Mouse (Mus musculus) forebrain, embryonic 13.5 days (tissue): ENCODE results near the gene Lgals3bp. TPM values are rescaled to one million over a fixed set of nuclear protein-coding genes. Genes with fewer than 3 reads are reported as not detected.

Experiments used
- ATAC-seq: fragments of 200-750 bp; cut with Nextera tagmentation; 2 replicates; pipeline ENCODE4 v1.8.0; 2017
- H3K27ac ChIP-seq: fragments of 300-500 bp; sonication (generic); 2 replicates; pipeline ENCODE4 v1.5.1; 2015; ENCODE audit warnings: inconsistent platforms, mild to moderate bottlenecking, moderate library complexity
- H3K27me3 ChIP-seq: fragments of 300-500 bp; sonication (generic); 2 replicates; pipeline ENCODE4 v1.6.1; 2015; ENCODE audit warnings: mild to moderate bottlenecking, inconsistent platforms
- H3K36me3 ChIP-seq: fragments of 300-500 bp; sonication (generic); 2 replicates; pipeline ENCODE4 v1.6.1; 2015; ENCODE audit warnings: mild to moderate bottlenecking, inconsistent platforms; ENCODE audit not compliant: poor library complexity, severe bottlenecking
- H3K4me1 ChIP-seq: fragments of 300-500 bp; sonication (generic); 2 replicates; pipeline ENCODE4 v1.6.1; 2015; ENCODE audit warnings: inconsistent platforms
- H3K4me2 ChIP-seq: fragments of 300-500 bp; sonication (generic); 2 replicates; pipeline ENCODE4 v1.6.1; 2015; ENCODE audit warnings: inconsistent platforms, mild to moderate bottlenecking, moderate library complexity
- H3K4me3 ChIP-seq: fragments of 300-500 bp; sonication (generic); 2 replicates; pipeline ENCODE4 v1.5.1; 2015; ENCODE audit warnings: mild to moderate bottlenecking, inconsistent platforms
- H3K9ac ChIP-seq: fragments of 300-500 bp; sonication (generic); 2 replicates; pipeline ENCODE4 v1.6.1; 2015; ENCODE audit warnings: mild to moderate bottlenecking, inconsistent platforms
- H3K9me3 ChIP-seq: fragments of 300-500 bp; sonication (generic); replicated peaks from 2 replicates; pipeline ENCODE4 v1.6.1; 2016; ENCODE audit warnings: inconsistent platforms
- whole genome bisulfite sequencing: fragments of 180-500 bp; shearing (Covaris S2); methylation state at CpG from one replicate; pipeline ENCODE4 v1.1.7; 2015; 5-methylcytosine and 5-hydroxymethylcytosine counted together
- polyA plus RNA-seq: library from polyadenylated mRNA; unstranded; fragments of >200 nt; fragmentation: Nextera tagmentation; extraction: Ambion mirVana; gene quantifications from 2 replicates; pipeline ENCODE4 v1.2.1, GENCODE M21; 2015

Gene Lgals3bp
- polyA plus RNA-seq, 1 experiment from 2014 or later = 1.3 TPM

DNA sequence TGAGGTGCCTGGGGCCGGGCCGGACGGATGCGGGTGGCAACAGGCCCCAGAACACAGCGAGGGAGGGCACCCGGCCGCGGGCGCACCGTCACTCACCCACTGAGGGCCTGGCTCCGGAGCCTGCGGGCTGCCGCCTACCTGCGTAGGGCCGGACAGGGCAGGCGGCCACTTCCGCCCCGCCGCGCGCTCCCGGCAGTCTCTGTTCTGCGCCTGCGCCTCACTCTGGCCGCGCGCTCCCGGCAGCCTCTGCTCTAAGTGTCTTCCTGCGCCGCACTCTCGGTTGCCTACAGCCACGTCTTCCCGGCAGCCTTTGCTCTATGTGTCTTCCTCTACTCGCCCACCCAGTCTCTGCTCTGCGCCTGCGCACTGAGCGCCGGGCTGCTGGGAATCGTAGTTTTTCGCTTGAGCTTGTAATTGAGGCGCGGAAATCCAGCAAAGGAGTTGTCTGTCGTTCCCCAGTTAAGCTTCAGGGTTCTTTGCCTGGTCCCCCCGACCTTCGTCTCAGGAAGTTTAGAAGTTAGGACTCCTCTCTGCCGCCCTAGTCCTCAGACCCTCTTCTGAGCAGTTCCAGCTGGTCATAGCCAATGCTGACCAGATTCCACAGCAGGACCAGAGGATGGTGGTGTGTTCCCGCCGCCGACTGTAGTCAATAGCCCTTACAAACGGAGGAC lies 17.1 kb upstream of the Lgals3bp start, which contains the start of gene Cant1:
Gene Cant1, minus strand, starts transcription at position 253 of the 671 bp plus-strand sequence.
- H3K4me3 ChIP-seq = peak within 1 kb of the TSS; percentile 78
- peak; percentile 94 for ATAC-seq
- peak within 1 kb of the TSS; percentile 51 for H3K27ac ChIP-seq
- no peaks in the 10 kb centered on the region for H3K27me3 ChIP-seq
- peak within 1 kb of the TSS; percentile 93 for H3K4me2 ChIP-seq
- H3K4me1 ChIP-seq = peaks cover 46% of the 10 kb centered on the region
- H3K9ac ChIP-seq = peak within 1 kb of the TSS; percentile 91
- H3K9me3 ChIP-seq = no peaks in the 10 kb centered on the region
- peaks cover 22% of the 10 kb centered on the region for H3K36me3 ChIP-seq
- under 1% methylated on average over 47 of the region's 50 CpGs for WGBS

DNA sequence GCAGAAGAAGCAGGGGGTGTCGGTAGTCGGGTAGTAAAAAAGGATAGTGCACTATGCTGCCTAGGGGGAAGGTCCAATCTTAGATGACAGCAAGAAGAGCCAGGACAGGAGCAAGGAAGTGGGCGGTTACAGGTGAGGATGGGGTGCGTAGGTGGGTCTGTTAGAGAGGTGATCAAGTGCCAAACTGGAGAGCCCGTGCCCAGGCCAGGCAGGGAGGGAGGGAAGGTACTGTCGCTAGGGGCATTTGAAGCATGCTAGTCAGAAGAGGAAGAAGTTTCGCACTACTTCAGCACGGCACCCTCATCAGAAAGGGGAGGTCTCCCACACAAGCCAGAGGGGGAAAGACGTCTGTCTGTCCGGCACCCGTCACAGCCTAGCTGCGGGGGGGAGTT lies 16.5 kb upstream of the Lgals3bp start:
- Histone ChIP-seq H3K27me3 (no peaks in the 10 kb centered on the region), H3K4me2 (peak overlapping the region; percentile 93), H3K4me1 (peaks cover 46% of the 10 kb centered on the region), H3K9ac (peak overlapping the region; percentile 91), H3K4me3 (peak overlapping the region; percentile 78), H3K36me3 (peaks cover 22% of the 10 kb centered on the region), H3K9me3 (no peaks in the 10 kb centered on the region), H3K27ac (no peak overlapping the region; the same call in 1 of the 2 replicates)
- WGBS = 3% methylated on average over 12 of the region's 12 CpGs
- ATAC-seq = peak; percentile 36; the same call in 1 of the 2 replicates

DNA sequence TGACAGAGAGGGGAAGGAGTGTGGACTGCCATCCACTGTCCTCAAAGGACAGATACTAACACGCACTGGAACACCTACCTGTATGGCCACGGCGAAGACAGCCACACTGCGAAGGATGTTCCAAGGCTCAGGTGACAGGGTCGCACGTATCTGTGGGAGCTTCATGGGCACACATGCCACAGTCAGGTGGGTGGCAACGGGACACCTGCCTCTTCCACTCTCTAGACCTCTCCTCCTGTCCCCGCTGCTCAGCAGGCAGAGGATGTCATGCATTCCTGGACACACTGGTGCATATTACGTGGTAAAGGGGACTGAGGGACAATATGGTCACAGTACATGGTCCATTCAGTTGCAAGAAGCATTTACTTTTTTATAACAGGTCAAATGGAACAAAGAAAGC lies 15.6 kb upstream of the Lgals3bp start:
- 0 out of 2 replicates have a peak overlapping the region, but pooled peaks have one; percentile 78 for H3K4me3 ChIP-seq

DNA sequence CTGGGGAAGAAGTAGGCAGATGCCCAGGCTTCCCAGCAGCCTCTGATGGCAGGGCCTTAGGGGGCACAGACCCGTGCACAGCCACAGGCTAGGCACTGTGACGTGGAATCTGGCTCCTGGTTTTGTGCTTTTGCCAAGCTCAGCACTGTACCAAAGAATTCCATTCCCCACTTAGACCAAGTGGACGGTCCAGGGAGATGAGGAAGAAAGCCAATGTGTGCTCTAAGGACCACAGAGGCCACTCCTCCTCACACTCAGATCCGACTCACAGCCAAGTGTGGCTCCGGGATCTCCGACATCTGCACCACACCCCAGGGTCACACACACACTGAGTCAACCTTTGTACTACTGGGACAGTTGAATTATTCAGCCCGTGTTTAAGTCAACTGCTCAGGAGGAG lies 14.2 kb upstream of the Lgals3bp start:
- H3K9ac ChIP-seq = 0 out of 2 replicates have a peak overlapping the region, but pooled peaks have one; percentile 18
- no peaks in the 10 kb centered on the region for H3K27me3 ChIP-seq
- peaks cover 50% of the 10 kb centered on the region for H3K4me1 ChIP-seq
- H3K36me3 ChIP-seq = peaks cover 27% of the 10 kb centered on the region
- no peak for ATAC-seq
- H3K27ac ChIP-seq = no peak overlapping the region
- WGBS = 84% methylated on average over 7 of the region's 7 CpGs
- H3K4me3 ChIP-seq = no peak overlapping the region
- H3K9me3 ChIP-seq = no peaks in the 10 kb centered on the region
- H3K4me2 ChIP-seq = no peak overlapping the region

More for the DNA sequence above, 15.6 kb upstream of the Lgals3bp start:
- peak overlapping the region; percentile 91 for H3K9ac ChIP-seq
- H3K4me1 ChIP-seq = peaks cover 47% of the 10 kb centered on the region
- no peak for ATAC-seq
- WGBS = 97% methylated on average over 9 of the region's 9 CpGs
- no peak overlapping the region for H3K27ac ChIP-seq
- H3K36me3 ChIP-seq = peaks cover 22% of the 10 kb centered on the region
- no peaks in the 10 kb centered on the region for H3K9me3 ChIP-seq
- H3K27me3 ChIP-seq = no peaks in the 10 kb centered on the region
- peak overlapping the region; percentile 93 for H3K4me2 ChIP-seq

DNA sequence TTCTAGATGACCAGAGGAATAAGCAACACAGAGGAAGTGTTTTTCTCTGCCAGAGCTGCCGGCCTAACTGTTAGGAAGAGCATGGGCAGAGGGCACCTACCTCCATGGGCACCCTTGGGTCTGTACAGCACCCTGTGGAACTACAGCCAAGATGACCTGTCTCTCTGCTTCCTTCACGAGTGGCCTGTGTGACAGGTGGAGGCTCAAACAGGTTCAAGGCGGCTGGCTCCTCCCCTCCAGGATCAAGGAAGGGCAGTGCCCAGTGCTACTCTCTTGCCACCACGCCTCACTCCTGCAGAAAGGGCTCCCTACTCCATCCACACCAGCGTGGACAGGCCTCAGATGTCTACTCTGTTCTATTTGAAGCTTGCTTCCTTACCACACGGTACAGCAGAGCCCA lies 13.7 kb upstream of the Lgals3bp start:
- no peak for ATAC-seq
- Histone ChIP-seq H3K9me3 (no peaks in the 10 kb centered on the region), H3K27ac (no peak overlapping the region), H3K27me3 (no peaks in the 10 kb centered on the region), H3K4me2 (no peak overlapping the region), H3K9ac (no peak overlapping the region), H3K4me1 (peaks cover 50% of the 10 kb centered on the region), H3K36me3 (peaks cover 31% of the 10 kb centered on the region), H3K4me3 (no peak overlapping the region)
- 89% methylated on average over 6 of the region's 6 CpGs for WGBS

DNA sequence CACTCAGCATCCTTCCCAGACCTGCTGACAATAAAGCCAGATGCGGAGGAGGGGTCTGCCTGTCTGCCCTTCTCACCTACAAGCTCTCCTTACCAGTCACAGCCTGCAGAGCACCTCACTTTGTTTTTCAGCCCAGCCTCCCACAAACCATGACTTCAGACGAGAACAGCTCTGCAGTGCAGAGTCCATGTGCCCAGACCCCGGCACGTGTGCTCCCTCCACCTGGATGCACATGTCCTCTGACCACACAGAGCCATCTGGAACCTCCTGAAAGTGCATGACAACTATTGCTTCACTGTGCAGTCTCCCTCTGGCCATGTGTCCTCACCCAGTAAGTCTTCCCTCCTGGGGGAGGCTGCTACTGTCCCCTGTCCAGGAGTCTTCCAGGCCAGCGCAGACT lies 12.4 kb upstream of the Lgals3bp start:
- Histone ChIP-seq H3K36me3 (peaks cover 45% of the 10 kb centered on the region), H3K9me3 (no peaks in the 10 kb centered on the region), H3K27ac (no peak overlapping the region), H3K9ac (no peak overlapping the region), H3K27me3 (no peaks in the 10 kb centered on the region), H3K4me3 (no peak overlapping the region), H3K4me2 (no peak overlapping the region), H3K4me1 (peaks cover 44% of the 10 kb centered on the region)
- 92% methylated on average over 5 of the region's 5 CpGs for WGBS
- no peak for ATAC-seq

DNA sequence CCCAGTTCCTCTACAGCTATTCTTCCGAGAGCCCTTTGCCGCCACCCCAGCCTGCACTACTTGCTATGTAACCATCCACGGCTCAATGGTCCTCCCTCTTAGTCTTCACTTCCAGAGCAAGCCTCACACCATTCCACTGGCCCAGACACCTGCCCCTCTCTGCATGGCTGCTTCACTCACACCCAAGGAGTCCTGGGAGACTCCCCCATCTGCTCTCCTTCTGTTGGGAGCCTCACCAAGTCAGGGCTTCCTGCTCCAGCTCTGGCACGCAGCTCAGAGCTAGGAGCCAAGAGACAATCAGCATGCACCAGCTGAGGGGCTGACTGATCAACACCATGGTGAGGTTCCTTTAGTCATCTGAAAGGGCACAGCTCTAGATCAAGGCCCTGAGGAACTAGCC lies 11.2 kb upstream of the Lgals3bp start:
- WGBS = 89% methylated on average over 4 of the region's 4 CpGs
- H3K4me3 ChIP-seq = no peak overlapping the region
- H3K4me1 ChIP-seq = peaks cover 38% of the 10 kb centered on the region
- peak overlapping the region; percentile 65 for H3K27ac ChIP-seq
- H3K36me3 ChIP-seq = peaks cover 57% of the 10 kb centered on the region
- H3K9me3 ChIP-seq = no peaks in the 10 kb centered on the region
- no peak overlapping the region for H3K9ac ChIP-seq
- H3K27me3 ChIP-seq = no peaks in the 10 kb centered on the region
- no peak overlapping the region for H3K4me2 ChIP-seq
- ATAC-seq = no peak

DNA sequence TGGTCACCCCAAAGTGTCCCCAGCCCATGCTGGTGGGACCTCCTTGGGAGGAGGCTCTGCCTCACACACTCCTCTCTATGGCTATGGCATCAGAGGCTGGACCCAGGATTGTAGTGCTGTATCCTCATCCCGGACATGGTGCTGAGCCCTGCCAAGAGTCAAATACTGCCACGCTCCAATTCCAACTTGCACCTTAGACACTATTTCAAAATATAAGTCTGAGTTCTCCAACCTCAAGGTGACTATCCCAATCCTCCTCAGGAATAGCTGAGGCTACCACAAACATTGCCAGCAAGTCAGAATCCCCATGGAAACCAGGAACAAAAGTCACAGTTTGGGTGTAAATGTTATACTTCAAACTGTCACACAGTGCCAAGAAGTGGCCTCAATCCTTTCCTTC lies 10.7 kb upstream of the Lgals3bp start:
- Histone ChIP-seq H3K4me3 (no peak overlapping the region), H3K36me3 (peaks cover 62% of the 10 kb centered on the region), H3K27ac (peak overlapping the region; percentile 65), H3K4me2 (no peak overlapping the region), H3K27me3 (no peaks in the 10 kb centered on the region), H3K9me3 (no peaks in the 10 kb centered on the region), H3K9ac (no peak overlapping the region), H3K4me1 (peaks cover 33% of the 10 kb centered on the region)
- WGBS = 88% methylated on average over 2 of the region's 2 CpGs
- ATAC-seq = no peak

DNA sequence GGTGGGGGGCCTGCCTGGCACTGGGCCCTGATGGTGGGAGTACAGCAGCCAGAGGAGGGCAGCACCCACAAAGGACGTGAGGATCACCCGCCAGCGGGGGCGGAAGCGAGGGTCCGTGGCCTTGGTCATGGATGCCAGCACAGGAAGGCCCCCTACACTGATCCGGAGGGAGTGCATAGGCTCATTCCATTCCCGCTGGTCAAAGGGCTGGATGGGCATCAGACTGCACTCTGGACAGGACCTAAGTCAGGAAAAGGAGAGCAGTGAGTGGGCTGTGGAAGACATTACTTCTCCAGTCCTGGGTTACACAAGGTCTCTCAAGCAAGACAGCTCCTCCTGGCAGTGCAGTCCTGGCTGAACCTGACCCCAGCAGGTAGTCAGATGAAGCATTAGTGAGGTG lies 9.4 kb upstream of the Lgals3bp start:
- Histone ChIP-seq H3K4me3 (no peak overlapping the region), H3K9ac (no peak overlapping the region), H3K27me3 (no peaks in the 10 kb centered on the region), H3K9me3 (no peaks in the 10 kb centered on the region), H3K36me3 (peaks cover 75% of the 10 kb centered on the region), H3K4me1 (peaks cover 21% of the 10 kb centered on the region), H3K4me2 (no peak overlapping the region), H3K27ac (no peak overlapping the region)
- ATAC-seq = no peak
- whole genome bisulfite sequencing = 91% methylated on average over 8 of the region's 8 CpGs

DNA sequence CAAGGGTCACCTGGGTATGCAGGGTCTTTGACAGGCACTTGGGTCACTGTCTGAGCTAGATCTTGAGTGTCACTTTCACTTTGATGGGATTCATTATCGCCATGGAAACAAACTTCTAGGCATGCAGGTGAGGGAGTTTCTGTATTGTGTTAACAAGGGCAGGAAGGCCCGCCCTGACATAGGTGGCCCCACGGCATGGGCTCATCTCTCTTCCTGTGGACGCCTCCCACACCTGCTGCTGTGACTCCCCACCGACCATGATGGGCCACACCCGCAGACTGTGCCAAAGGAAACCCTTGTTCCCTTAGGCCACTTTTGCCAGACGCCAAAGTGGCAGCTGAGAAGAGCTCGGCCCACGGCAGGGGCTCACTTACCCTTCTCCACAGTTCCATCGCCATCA lies 8.6 kb upstream of the Lgals3bp start:
- H3K4me1 ChIP-seq = peaks cover 17% of the 10 kb centered on the region
- no peaks in the 10 kb centered on the region for H3K27me3 ChIP-seq
- no peak for ATAC-seq
- H3K9me3 ChIP-seq = no peaks in the 10 kb centered on the region
- no peak overlapping the region for H3K4me2 ChIP-seq
- H3K27ac ChIP-seq = no peak overlapping the region
- no peak overlapping the region for H3K4me3 ChIP-seq
- peaks cover 74% of the 10 kb centered on the region for H3K36me3 ChIP-seq
- WGBS = 91% methylated on average over 10 of the region's 10 CpGs
- H3K9ac ChIP-seq = no peak overlapping the region

DNA sequence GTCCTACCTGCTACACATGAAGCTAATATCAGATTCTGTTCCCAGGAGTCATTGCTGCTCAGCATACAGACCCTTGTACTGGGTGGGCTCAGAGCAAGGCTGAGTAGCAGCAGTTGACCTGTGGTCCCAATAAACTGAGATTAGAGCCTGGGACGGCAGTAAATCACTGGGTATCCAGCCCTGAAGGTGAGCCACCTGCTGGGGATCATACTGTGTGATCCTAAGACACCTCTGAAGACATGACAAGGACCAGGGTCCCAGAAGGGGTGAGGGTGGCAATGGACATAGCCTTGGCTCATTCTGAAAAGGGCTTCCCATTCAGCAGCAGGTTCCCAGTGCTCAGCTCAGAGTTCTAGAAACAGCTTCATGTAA lies 8.2 kb upstream of the Lgals3bp start:
- peaks cover 74% of the 10 kb centered on the region for H3K36me3 ChIP-seq
- H3K4me1 ChIP-seq = peaks cover 17% of the 10 kb centered on the region
- H3K4me3 ChIP-seq = no peak overlapping the region
- no peak overlapping the region for H3K4me2 ChIP-seq
- H3K9me3 ChIP-seq = no peaks in the 10 kb centered on the region
- H3K27me3 ChIP-seq = no peaks in the 10 kb centered on the region
- no peak overlapping the region for H3K9ac ChIP-seq
- ATAC-seq = no peak
- 76% methylated on average over 1 of the region's 1 CpGs for WGBS
- H3K27ac ChIP-seq = no peak overlapping the region

DNA sequence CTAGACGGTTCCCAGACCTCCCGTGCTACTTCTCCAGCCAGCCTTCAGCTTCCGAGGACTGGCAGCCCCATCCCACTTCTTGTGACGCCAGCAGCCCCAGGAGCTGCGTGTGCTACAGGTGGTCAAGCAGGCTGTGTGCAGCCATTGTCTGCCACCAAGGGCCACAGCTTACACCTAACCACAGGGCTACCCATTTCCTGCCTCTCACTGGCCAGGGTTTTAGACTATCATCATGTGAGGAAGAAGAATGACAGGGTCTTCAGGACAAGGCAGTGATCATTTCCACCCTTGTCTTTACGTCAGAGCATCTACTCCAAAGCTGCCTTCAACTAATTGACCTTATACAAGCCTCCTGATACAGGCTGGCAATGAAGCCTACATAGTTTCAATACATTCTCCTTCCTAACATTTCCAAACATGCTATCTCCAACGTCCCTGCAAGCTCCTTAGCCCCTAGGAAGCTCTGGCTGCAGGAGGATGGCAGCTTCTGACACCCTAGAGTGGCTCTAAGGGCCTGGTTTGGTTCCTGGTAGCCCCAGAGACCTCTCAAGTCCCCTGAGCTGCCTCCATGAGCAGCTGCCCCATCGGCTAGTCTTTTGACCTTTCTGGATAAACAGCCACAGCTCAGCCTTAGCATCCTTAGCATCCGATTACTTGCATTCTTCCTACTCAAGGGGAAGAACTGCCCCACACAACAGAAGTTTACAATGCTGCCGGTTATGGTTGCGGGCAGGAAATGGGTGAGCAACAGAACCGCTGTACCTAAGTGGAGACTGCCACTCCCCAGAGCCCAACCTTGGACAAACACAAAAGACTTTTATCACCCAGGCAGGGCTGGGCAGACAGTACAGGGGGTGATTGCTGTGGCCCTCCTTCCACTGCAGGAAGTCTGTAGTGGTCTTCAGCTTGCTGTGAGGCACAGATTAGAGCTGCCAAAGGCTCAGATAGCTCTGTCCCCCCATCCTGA lies 7.5 kb upstream of the Lgals3bp start:
- Histone ChIP-seq H3K36me3 (peaks cover 72% of the 10 kb centered on the region), H3K4me2 (no peak overlapping the region), H3K4me1 (peaks cover 17% of the 10 kb centered on the region), H3K9ac (no peak overlapping the region), H3K4me3 (no peak overlapping the region), H3K27me3 (no peaks in the 10 kb centered on the region), H3K27ac (no peak overlapping the region), H3K9me3 (no peaks in the 10 kb centered on the region)
- 91% methylated on average over 12 of the region's 12 CpGs for WGBS
- ATAC-seq = no peak
